Mouse (Mus musculus): ENCODE measurements around the gene Sez6l. TPM values are rescaled to one million over a fixed set of nuclear protein-coding genes. Genes with fewer than 3 reads are reported as not detected.
"Not testable (repeated sequence)": the region's sequence is repeated elsewhere in the genome, so short reads cannot be mapped to it uniquely, and the experiment has no call there.

The Sez6l gene
- total RNA-seq, 2 experiments from 2014 or later, result 141 to 148 TPM

GRCm38 (mm10) chr5:112448747-112449440 lies 128.1 kb downstream of the Sez6l start, which contains the start of gene Gm6588:
TSS of gene Gm6588 (plus strand) at chr5:112449426.
- no peak for DNase-seq (ENCODE audit: low spot score in 2 of 2)

- DNase-seq (ENCODE audit: low spot score in 2 of 2), result no peak
Observed at GRCm38 (mm10) chr5:112438535-112438934, 138.4 kb downstream of the Sez6l start.

GRCm38 (mm10) chr5:112433004-112433403 lies 144.0 kb downstream of the Sez6l start:
- peak; percentile 85 to 92 for DNase-seq (ENCODE audit: low spot score in 2 of 2)

GRCm38 (mm10) chr5:112432033-112432432 lies 145.0 kb downstream of the Sez6l start:
- peak in 1 of 2 experiments; percentile 42 for DNase-seq (ENCODE audit: low spot score in 2 of 2)

- DNase-seq (ENCODE audit: low spot score in 2 of 2), result no peak
Observed at GRCm38 (mm10) chr5:112431120-112431775, 145.7 kb downstream of the Sez6l start.

GRCm38 (mm10) chr5:112428944-112429343 lies 148.0 kb downstream of the Sez6l start:
- peak; percentile 70 to 71 for DNase-seq (ENCODE audit: low spot score in 2 of 2)

GRCm38 (mm10) chr5:112427283-112427682 lies 149.7 kb downstream of the Sez6l start:
- peak; percentile 64 to 81 for DNase-seq (ENCODE audit: low spot score in 2 of 2)

GRCm38 (mm10) chr5:112426635-112427034 lies 150.3 kb downstream of the Sez6l start:
- no peak for DNase-seq (ENCODE audit: low spot score in 2 of 2)

GRCm38 (mm10) chr5:112419535-112419934 lies 157.4 kb downstream of the Sez6l start:
- DNase-seq (ENCODE audit: low spot score in 2 of 2), result no peak

GRCm38 (mm10) chr5:112418023-112418422 lies 159.0 kb downstream of the Sez6l start:
- no peak for DNase-seq (ENCODE audit: low spot score in 2 of 2)

- no peak for DNase-seq (ENCODE audit: low spot score in 2 of 2)
Observed at GRCm38 (mm10) chr5:112416673-112417072, 160.3 kb downstream of the Sez6l start.

- not testable (repeated sequence) for DNase-seq (ENCODE audit: low spot score in 2 of 2)
Observed at GRCm38 (mm10) chr5:112412781-112413180, 164.2 kb downstream of the Sez6l start.

- DNase-seq (ENCODE audit: low spot score in 2 of 2), result peak; percentile 53 to 76
Observed at GRCm38 (mm10) chr5:112411514-112412335, 165.3 kb downstream of the Sez6l start.

GRCm38 (mm10) chr5:112411072-112411471 lies 165.9 kb downstream of the Sez6l start:
- no peak for DNase-seq (ENCODE audit: low spot score in 2 of 2)

- DNase-seq (ENCODE audit: low spot score in 2 of 2), result no peak
Observed at GRCm38 (mm10) chr5:112409274-112409673, 167.7 kb downstream of the Sez6l start.

- DNase-seq (ENCODE audit: low spot score in 2 of 2), result no peak
Observed at GRCm38 (mm10) chr5:112406017-112406416, 171.0 kb downstream of the Sez6l start.

GRCm38 (mm10) chr5:112402437-112402836 lies 174.5 kb downstream of the Sez6l start:
- no peak for DNase-seq (ENCODE audit: low spot score in 2 of 2)

- DNase-seq (ENCODE audit: low spot score in 2 of 2), result no peak
Observed at GRCm38 (mm10) chr5:112399284-112399683, 177.7 kb downstream of the Sez6l start.

- DNase-seq (ENCODE audit: low spot score in 2 of 2), result no peak
Observed at GRCm38 (mm10) chr5:112396066-112396465, 180.9 kb downstream of the Sez6l start.

GRCm38 (mm10) chr5:112394779-112395443 lies 182.1 kb downstream of the Sez6l start, which contains the start of gene Asphd2:
TSS of gene Asphd2 (minus strand) at chr5:112394866.
- peak; percentile 65 to 88 for DNase-seq (ENCODE audit: low spot score in 2 of 2)

- DNase-seq (ENCODE audit: low spot score in 2 of 2), result no peak
Observed at GRCm38 (mm10) chr5:112394415-112394763, 182.6 kb downstream of the Sez6l start.
